Mouse (Mus musculus) liver, adult 2 months (tissue): ENCODE measurements around the gene Cx3cr1.

Experiments
- CTCF ChIP-seq: fragments of 200-500 bp; IDR thresholded peaks from 2 replicates; pipeline ENCODE4 v1.5.1; 2011; ENCODE audit warnings: low read depth, low read length, control low read depth
- POLR2A ChIP-seq: fragments of 200-500 bp; IDR thresholded peaks from 2 replicates; pipeline ENCODE4 v1.6.1; 2011; ENCODE audit warnings: low read length, control low read depth; ENCODE audit not compliant: insufficient read depth; ENCODE audit errors: extremely low read depth

DNA sequence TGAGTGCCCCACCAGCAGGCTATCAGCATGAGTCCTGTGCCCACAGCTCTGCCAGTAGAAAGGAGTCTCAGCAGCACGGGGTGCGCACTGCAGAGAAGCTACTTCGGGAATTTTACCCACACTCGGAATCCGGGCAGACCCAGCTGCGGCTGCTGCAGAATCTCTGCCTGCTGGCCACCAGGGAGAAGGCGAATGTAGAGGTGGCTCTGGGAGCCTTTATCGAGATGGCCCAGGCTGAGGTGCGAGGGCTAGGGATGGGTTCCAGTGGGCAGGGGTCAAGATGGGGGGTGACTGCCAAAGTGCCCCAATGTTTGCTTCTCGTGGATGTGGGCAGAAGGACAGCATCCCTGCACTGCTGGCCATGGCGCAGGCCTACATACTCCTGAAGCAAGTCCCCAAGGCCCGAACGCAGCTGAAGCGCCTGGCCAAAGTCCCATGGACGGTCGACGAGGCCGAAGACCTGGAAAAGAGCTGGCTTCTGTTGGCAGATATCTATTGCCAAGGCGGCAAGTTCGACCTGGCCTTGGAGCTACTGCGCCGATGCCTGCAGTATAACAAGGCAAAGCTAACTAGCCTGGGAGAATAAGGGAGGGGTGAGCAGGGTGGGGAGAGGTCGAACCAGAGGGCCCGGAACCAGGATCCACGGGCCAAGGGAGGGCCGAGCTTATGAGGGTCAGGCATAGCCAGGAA, 103.3 kb downstream of the Cx3cr1 start:
- TF ChIP-seq CTCF (no peak), POLR2A (no peak)
